Mouse (Mus musculus): ENCODE data around the gene Mbd3l2. TPM values are rescaled to one million over a fixed set of nuclear protein-coding genes. Genes with fewer than 3 reads are reported as not detected.
"Not testable (repeated sequence)": the region's sequence is repeated elsewhere in the genome, so short reads cannot be mapped to it uniquely, and the experiment has no call there.

Gene Mbd3l2
- not detected in 2 replicates for polyA plus RNA-seq (2015; fragmentation: Nextera tagmentation; extraction: Ambion mirVana)

GRCm38 (mm10) chr9:18430354-18430753 is at the start of gene Mbd3l2:
Gene Mbd3l2 (plus strand): TSS chr9:18430654.
- Histone ChIP-seq H3K4me1 (replicated peaks; ENCODE audit: control insufficient read depth, insufficient read depth, low read length) (no peaks in the 10 kb centered on the region; the same call in 1 of the 2 replicates), H3K27ac (ENCODE audit: low read length) (no peak within 1 kb of the TSS), H3K36me3 (ENCODE audit: control insufficient read depth, insufficient read depth) (no peaks in the 10 kb centered on the region), H3K4me3 (replicated peaks; ENCODE audit: low read length) (no peak within 1 kb of the TSS), H3K9me3 (ENCODE audit: control insufficient read depth, low read length) (no peaks in the 10 kb centered on the region), H3K27me3 (replicated peaks; ENCODE audit: control insufficient read depth, insufficient read depth, low read length) (no peaks in the 10 kb centered on the region), H3K4me2 (ENCODE audit: low read length) (no peak within 1 kb of the TSS), H3K9ac (replicated peaks; ENCODE audit: low read depth, low read length) (no peak within 1 kb of the TSS)
- no peak for ATAC-seq

GRCm38 (mm10) chr9:18385782-18386181 is 44.7 kb upstream of the Mbd3l2 start:
- no peaks in the 10 kb centered on the region for H3K27me3 ChIP-seq (replicated peaks; ENCODE audit: control insufficient read depth, insufficient read depth, low read length)

DNA sequence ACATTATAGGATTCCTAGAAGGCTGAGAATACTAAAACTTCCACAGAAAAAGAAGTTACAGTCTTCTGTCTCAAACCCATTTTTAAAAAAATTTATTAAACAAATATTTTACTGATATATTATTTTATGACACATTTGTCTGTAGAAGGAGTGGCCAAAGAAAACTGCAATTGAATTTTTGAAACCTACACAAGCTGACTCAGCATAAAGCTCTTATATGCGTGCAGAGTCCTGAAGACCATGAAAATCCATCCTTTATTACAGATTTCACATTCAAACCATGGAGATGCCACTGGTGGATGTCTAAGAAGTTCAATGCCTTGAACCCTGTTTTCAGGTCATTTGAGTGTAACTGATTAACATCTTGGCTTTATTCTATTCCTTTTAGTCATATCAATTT is 30.8 kb upstream of the Mbd3l2 start:
- Histone ChIP-seq H3K27me3 (replicated peaks; ENCODE audit: control insufficient read depth, insufficient read depth, low read length) (no peaks in the 10 kb centered on the region), H3K9ac (replicated peaks; ENCODE audit: low read depth, low read length) (no peak overlapping the region), H3K4me3 (replicated peaks; ENCODE audit: low read length) (no peak overlapping the region), H3K4me2 (ENCODE audit: low read length) (no peak overlapping the region), H3K27ac (ENCODE audit: low read length) (no peak overlapping the region), H3K36me3 (ENCODE audit: control insufficient read depth, insufficient read depth) (no peaks in the 10 kb centered on the region), H3K4me1 (replicated peaks; ENCODE audit: control insufficient read depth, insufficient read depth, low read length) (no peaks in the 10 kb centered on the region), H3K9me3 (ENCODE audit: control insufficient read depth, low read length) (no peaks in the 10 kb centered on the region)
- no peak for ATAC-seq
- WGBS: 72% methylated on average over 1 of the region's 1 CpGs

More at GRCm38 (mm10) chr9:18385782-18386181, 44.7 kb upstream of the Mbd3l2 start:
- Histone ChIP-seq H3K4me1 (replicated peaks; ENCODE audit: control insufficient read depth, insufficient read depth, low read length) (no peaks in the 10 kb centered on the region), H3K9ac (replicated peaks; ENCODE audit: low read depth, low read length) (no peak overlapping the region), H3K9me3 (ENCODE audit: control insufficient read depth, low read length) (no peaks in the 10 kb centered on the region), H3K27ac (ENCODE audit: low read length) (no peak overlapping the region), H3K4me2 (ENCODE audit: low read length) (no peak overlapping the region), H3K4me3 (replicated peaks; ENCODE audit: low read length) (no peak overlapping the region), H3K36me3 (ENCODE audit: control insufficient read depth, insufficient read depth) (no peaks in the 10 kb centered on the region)
- ATAC-seq: no peak
- 37% methylated on average over 6 of the region's 6 CpGs for WGBS

DNA sequence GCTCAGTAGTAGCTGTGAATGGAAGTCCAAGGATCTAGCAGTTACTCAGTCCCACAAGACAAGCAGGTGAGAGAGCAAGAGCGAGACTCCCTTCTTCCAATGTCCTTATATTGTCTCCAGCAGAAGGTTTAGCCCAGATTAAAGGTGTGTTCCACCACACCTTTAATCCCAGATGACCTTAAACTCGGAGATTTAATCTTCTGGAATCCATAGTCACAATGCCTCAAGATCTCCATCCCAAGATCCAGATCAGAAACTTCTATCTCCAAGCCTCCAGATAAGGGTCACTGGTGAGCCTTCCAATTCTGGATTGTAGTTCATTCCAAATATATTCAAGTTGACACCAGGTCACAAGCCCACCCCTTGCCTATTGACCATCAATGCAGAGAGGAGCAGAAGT is 27.6 kb upstream of the Mbd3l2 start, which contains the start of gene Naalad2:
Naalad2 (minus strand) TSS at position 101 of the 400 bp plus-strand sequence.
- not testable (repeated sequence) for ATAC-seq; H3K27ac ChIP-seq (ENCODE audit: low read length); H3K4me2 ChIP-seq (ENCODE audit: low read length); H3K9me3 ChIP-seq (ENCODE audit: control insufficient read depth, low read length); H3K36me3 ChIP-seq (ENCODE audit: control insufficient read depth, insufficient read depth); H3K27me3 ChIP-seq (replicated peaks; ENCODE audit: control insufficient read depth, insufficient read depth, low read length); H3K4me1 ChIP-seq (replicated peaks; ENCODE audit: control insufficient read depth, insufficient read depth, low read length); H3K4me3 ChIP-seq (replicated peaks; ENCODE audit: low read length); H3K9ac ChIP-seq (replicated peaks; ENCODE audit: low read depth, low read length)
- 77% methylated on average over 2 of the region's 2 CpGs for WGBS

- Histone ChIP-seq H3K9me3 (ENCODE audit: control insufficient read depth, low read length) (no peaks in the 10 kb centered on the region), H3K4me2 (ENCODE audit: low read length) (no peak within 1 kb of the TSS), H3K36me3 (ENCODE audit: control insufficient read depth, insufficient read depth) (no peaks in the 10 kb centered on the region), H3K4me3 (replicated peaks; ENCODE audit: low read length) (no peak within 1 kb of the TSS), H3K27ac (ENCODE audit: low read length) (no peak within 1 kb of the TSS), H3K27me3 (replicated peaks; ENCODE audit: control insufficient read depth, insufficient read depth, low read length) (no peaks in the 10 kb centered on the region), H3K4me1 (replicated peaks; ENCODE audit: control insufficient read depth, insufficient read depth, low read length) (no peaks in the 10 kb centered on the region), H3K9ac (replicated peaks; ENCODE audit: low read depth, low read length) (no peak within 1 kb of the TSS)
- WGBS: 69% methylated on average over 1 of the region's 1 CpGs
- no peak for ATAC-seq
Measured at GRCm38 (mm10) chr9:18404118-18404517, 26.3 kb upstream of the Mbd3l2 start, which contains the start of gene Ubtfl1. Gene Ubtfl1 (plus strand): TSS chr9:18404418.

GRCm38 (mm10) chr9:18412371-18412770 is 18.1 kb upstream of the Mbd3l2 start:
- not testable (repeated sequence) for H3K9ac ChIP-seq (replicated peaks; ENCODE audit: low read depth, low read length); H3K4me3 ChIP-seq (replicated peaks; ENCODE audit: low read length); H3K27ac ChIP-seq (ENCODE audit: low read length); H3K4me1 ChIP-seq (replicated peaks; ENCODE audit: control insufficient read depth, insufficient read depth, low read length); H3K4me2 ChIP-seq (ENCODE audit: low read length); H3K9me3 ChIP-seq (ENCODE audit: control insufficient read depth, low read length); H3K27me3 ChIP-seq (replicated peaks; ENCODE audit: control insufficient read depth, insufficient read depth, low read length); H3K36me3 ChIP-seq (ENCODE audit: control insufficient read depth, insufficient read depth); ATAC-seq
- WGBS: 87% methylated on average over 4 of the region's 4 CpGs

GRCm38 (mm10) chr9:18431687-18432086 is 1.2 kb downstream of the Mbd3l2 start:
- H3K9ac ChIP-seq (replicated peaks; ENCODE audit: low read depth, low read length): no peak overlapping the region
- H3K4me2 ChIP-seq (ENCODE audit: low read length): no peak overlapping the region
- H3K36me3 ChIP-seq (ENCODE audit: control insufficient read depth, insufficient read depth): no peaks in the 10 kb centered on the region
- H3K9me3 ChIP-seq (ENCODE audit: control insufficient read depth, low read length): no peaks in the 10 kb centered on the region
- ATAC-seq: peak; percentile 59; the same call in 1 of the 2 replicates
- no peak overlapping the region for H3K4me3 ChIP-seq (replicated peaks; ENCODE audit: low read length)
- H3K27me3 ChIP-seq (replicated peaks; ENCODE audit: control insufficient read depth, insufficient read depth, low read length): no peaks in the 10 kb centered on the region
- H3K4me1 ChIP-seq (replicated peaks; ENCODE audit: control insufficient read depth, insufficient read depth, low read length): no peaks in the 10 kb centered on the region; the same call in 1 of the 2 replicates
- no peak overlapping the region for H3K27ac ChIP-seq (ENCODE audit: low read length)
- WGBS: 59% methylated on average over 10 of the region's 10 CpGs

GRCm38 (mm10) chr9:18456520-18456919 is 26.1 kb downstream of the Mbd3l2 start:
- peaks cover 55% of the 10 kb centered on the region for H3K36me3 ChIP-seq (ENCODE audit: control insufficient read depth, insufficient read depth)
- H3K4me3 ChIP-seq (replicated peaks; ENCODE audit: low read length): no peak overlapping the region
- WGBS: 75% methylated on average over 4 of the region's 4 CpGs
- H3K27ac ChIP-seq (ENCODE audit: low read length): no peak overlapping the region
- H3K9ac ChIP-seq (replicated peaks; ENCODE audit: low read depth, low read length): no peak overlapping the region
- no peaks in the 10 kb centered on the region for H3K27me3 ChIP-seq (replicated peaks; ENCODE audit: control insufficient read depth, insufficient read depth, low read length)
- peaks cover 8% of the 10 kb centered on the region for H3K9me3 ChIP-seq (ENCODE audit: control insufficient read depth, low read length)
- no peaks in the 10 kb centered on the region for H3K4me1 ChIP-seq (replicated peaks; ENCODE audit: control insufficient read depth, insufficient read depth, low read length)
- no peak overlapping the region for H3K4me2 ChIP-seq (ENCODE audit: low read length)
- ATAC-seq: no peak

- H3K27me3 ChIP-seq (replicated peaks; ENCODE audit: control insufficient read depth, insufficient read depth, low read length): no peaks in the 10 kb centered on the region
- H3K4me1 ChIP-seq (replicated peaks; ENCODE audit: control insufficient read depth, insufficient read depth, low read length): peaks cover 3% of the 10 kb centered on the region; the same call in 1 of the 2 replicates
- WGBS: 7% methylated on average over 3 of the region's 3 CpGs
- H3K9me3 ChIP-seq (ENCODE audit: control insufficient read depth, low read length): no peaks in the 10 kb centered on the region; the same call in 1 of the 2 replicates
- no peak overlapping the region for H3K9ac ChIP-seq (replicated peaks; ENCODE audit: low read depth, low read length)
- H3K36me3 ChIP-seq (ENCODE audit: control insufficient read depth, insufficient read depth): peaks cover 40% of the 10 kb centered on the region
- H3K4me2 ChIP-seq (ENCODE audit: low read length): no peak overlapping the region
- ATAC-seq: no peak
- no peak overlapping the region for H3K4me3 ChIP-seq (replicated peaks; ENCODE audit: low read length)
- H3K27ac ChIP-seq (ENCODE audit: low read length): no peak overlapping the region
Measured at GRCm38 (mm10) chr9:18467350-18467749, 36.9 kb downstream of the Mbd3l2 start.

DNA sequence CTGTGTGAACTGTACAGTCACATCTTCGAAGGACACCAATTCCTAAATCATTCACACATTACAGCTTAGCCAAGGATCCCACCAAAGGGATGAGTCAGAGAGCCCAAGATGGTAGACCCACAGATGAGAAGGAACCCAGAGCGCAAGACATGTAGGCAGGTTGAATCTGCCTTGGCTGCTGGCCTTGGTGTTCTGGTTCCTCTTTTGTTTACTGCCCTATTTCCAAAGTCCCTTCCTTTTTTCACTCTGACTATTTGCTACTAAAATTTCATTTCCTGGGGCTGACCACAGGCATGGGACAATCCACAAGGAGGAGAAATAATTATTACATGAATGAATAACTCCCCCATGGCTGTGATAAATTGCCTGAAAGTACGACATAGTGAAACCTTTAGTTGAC is 37.6 kb downstream of the Mbd3l2 start:
- H3K9me3 ChIP-seq (ENCODE audit: control insufficient read depth, low read length): no peaks in the 10 kb centered on the region; the same call in 1 of the 2 replicates
- no peak overlapping the region for H3K9ac ChIP-seq (replicated peaks; ENCODE audit: low read depth, low read length)
- no peak overlapping the region for H3K4me2 ChIP-seq (ENCODE audit: low read length)
- 94% methylated on average over 3 of the region's 3 CpGs for WGBS
- H3K4me3 ChIP-seq (replicated peaks; ENCODE audit: low read length): no peak overlapping the region
- H3K27ac ChIP-seq (ENCODE audit: low read length): no peak overlapping the region
- no peak for ATAC-seq
- peaks cover 3% of the 10 kb centered on the region; the same call in 1 of the 2 replicates for H3K4me1 ChIP-seq (replicated peaks; ENCODE audit: control insufficient read depth, insufficient read depth, low read length)
- no peaks in the 10 kb centered on the region for H3K27me3 ChIP-seq (replicated peaks; ENCODE audit: control insufficient read depth, insufficient read depth, low read length)
- peaks cover 40% of the 10 kb centered on the region for H3K36me3 ChIP-seq (ENCODE audit: control insufficient read depth, insufficient read depth)

All from forebrain, embryonic 16.5 days (tissue).